Mouse (Mus musculus) liver, postnatal 0 days (tissue): ENCODE measurements around the gene Pole3.

Experiments
- CTCF ChIP-seq: sonication (generic); IDR thresholded peaks from 2 replicates; pipeline ENCODE4 v1.5.1; 2016; ENCODE audit warnings: antibody characterized with exemption, low read depth
- EP300 ChIP-seq: IDR thresholded peaks from 2 replicates; pipeline ENCODE4 v1.6.1; 2016; ENCODE audit warnings: antibody characterized with exemption, low read depth, mild to moderate bottlenecking

DNA sequence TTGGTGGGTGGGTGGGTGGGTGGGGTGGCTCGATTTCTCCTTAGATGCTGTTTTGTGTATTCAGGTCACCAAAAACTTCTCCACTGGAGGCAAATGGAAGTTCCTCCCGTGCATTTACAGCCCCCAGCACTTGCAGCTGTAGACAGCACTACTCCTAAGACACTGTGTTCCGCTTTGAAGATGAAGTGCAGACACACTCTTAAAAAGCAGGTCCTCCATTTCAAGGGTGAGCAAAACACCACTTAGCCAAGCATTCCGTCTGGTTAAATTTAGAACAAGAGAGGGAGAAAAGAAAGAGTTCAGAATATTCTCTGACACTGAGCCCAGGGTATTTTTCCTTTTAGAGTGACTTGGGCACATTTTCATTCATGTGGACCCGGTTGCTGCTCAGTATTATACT is 45.2 kb upstream of the Pole3 start:
- TF ChIP-seq CTCF (no peak), EP300 (no peak)
